Mouse (Mus musculus): ENCODE results near the gene Selenos.

DNA sequence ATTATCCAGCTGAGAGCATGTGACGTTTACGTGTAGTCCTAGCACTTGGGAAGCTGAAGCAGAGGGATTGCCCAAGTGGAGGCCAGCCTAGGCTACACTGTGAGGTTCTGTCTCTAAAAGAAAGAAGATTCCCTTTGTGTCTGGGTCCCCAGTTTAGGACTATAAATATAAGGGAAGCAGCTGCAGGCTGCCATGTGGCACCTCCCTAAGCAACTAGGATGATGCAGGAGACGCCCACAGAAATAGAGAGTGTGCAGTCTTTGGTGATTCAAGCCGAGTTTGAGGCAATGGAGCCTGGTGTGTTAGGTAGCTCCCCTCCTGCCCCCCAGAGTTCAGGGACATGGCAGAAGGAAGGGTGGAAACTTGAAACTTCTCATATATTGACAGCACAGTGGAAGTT is 8.2 kb downstream of the Selenos start:
- no peak for TF ChIP-seq TAL1 (IDR thresholded peaks at IDR 0.05; ENCODE audit: low read length)
- TF ChIP-seq GATA1 (IDR thresholded peaks at IDR 0.05; ENCODE audit: low read length): no peak
